Mouse (Mus musculus): Measurements from ENCODE around the gene Itga2b.

GRCm38 (mm10) chr11:102407834-102408215 lies 62.1 kb downstream of the Itga2b start, which contains the start of gene Slc25a39:
- peak; percentile 1; the same call in 1 of the 2 replicates for TF ChIP-seq CTCF (IDR thresholded peaks at IDR 0.05; ENCODE audit: low read depth)
- TF ChIP-seq EP300 (IDR thresholded peaks at IDR 0.05; ENCODE audit: low read depth) = no peak
